Mouse (Mus musculus) hindbrain, embryonic 13.5 days (tissue): ENCODE results near the gene Crip3. TPM values are rescaled to one million over a fixed set of nuclear protein-coding genes. Genes with fewer than 3 reads are reported as not detected.

ENCODE experiments used
- ATAC-seq: fragments of 200-750 bp; cut with Nextera tagmentation; 2 replicates; pipeline ENCODE4 v1.8.0; 2017; ENCODE audit warnings: moderate TSS enrichment; ENCODE audit not compliant: low FRiP score
- H3K27ac ChIP-seq: fragments of 300-500 bp; sonication (generic); 2 replicates; pipeline ENCODE4 v1.5.1; 2015; ENCODE audit warnings: inconsistent platforms, mild to moderate bottlenecking, moderate library complexity
- H3K27me3 ChIP-seq: fragments of 300-500 bp; sonication (generic); 2 replicates; pipeline ENCODE4 v1.6.1; 2015; ENCODE audit warnings: mild to moderate bottlenecking, inconsistent platforms
- H3K36me3 ChIP-seq: fragments of 300-500 bp; sonication (generic); 2 replicates; pipeline ENCODE4 v1.6.1; 2015; ENCODE audit warnings: mild to moderate bottlenecking, inconsistent platforms
- H3K4me1 ChIP-seq: fragments of 300-500 bp; sonication (generic); replicated peaks from 2 replicates; pipeline ENCODE4 v1.6.1; 2015; ENCODE audit warnings: inconsistent platforms
- H3K4me2 ChIP-seq: fragments of 300-500 bp; sonication (generic); 2 replicates; pipeline ENCODE4 v1.6.1; 2015; ENCODE audit warnings: inconsistent platforms, mild to moderate bottlenecking, moderate library complexity
- H3K4me3 ChIP-seq: fragments of 300-500 bp; sonication (generic); 2 replicates; pipeline ENCODE4 v1.5.1; 2015; ENCODE audit warnings: mild to moderate bottlenecking, inconsistent platforms
- H3K9ac ChIP-seq: fragments of 300-500 bp; sonication (generic); 2 replicates; pipeline ENCODE4 v1.6.1; 2015; ENCODE audit warnings: mild to moderate bottlenecking, inconsistent platforms
- H3K9me3 ChIP-seq: fragments of 300-500 bp; sonication (generic); 2 replicates; pipeline ENCODE4 v1.6.1; 2016; ENCODE audit warnings: inconsistent platforms
- WGBS: fragments of 180-500 bp; shearing (Covaris S2); methylation state at CpG from one replicate; pipeline ENCODE4 v1.1.7; 2015; 5-methylcytosine and 5-hydroxymethylcytosine counted together
- polyA plus RNA-seq: library from polyadenylated mRNA; unstranded; fragments of >200 nt; fragmentation: Nextera tagmentation; extraction: Ambion mirVana; gene quantifications from 2 replicates; pipeline ENCODE4 v1.2.1, GENCODE M21; 2015

Crip3 gene
- polyA plus RNA-seq, 1 experiment from 2014 or later: 2.4 TPM

DNA sequence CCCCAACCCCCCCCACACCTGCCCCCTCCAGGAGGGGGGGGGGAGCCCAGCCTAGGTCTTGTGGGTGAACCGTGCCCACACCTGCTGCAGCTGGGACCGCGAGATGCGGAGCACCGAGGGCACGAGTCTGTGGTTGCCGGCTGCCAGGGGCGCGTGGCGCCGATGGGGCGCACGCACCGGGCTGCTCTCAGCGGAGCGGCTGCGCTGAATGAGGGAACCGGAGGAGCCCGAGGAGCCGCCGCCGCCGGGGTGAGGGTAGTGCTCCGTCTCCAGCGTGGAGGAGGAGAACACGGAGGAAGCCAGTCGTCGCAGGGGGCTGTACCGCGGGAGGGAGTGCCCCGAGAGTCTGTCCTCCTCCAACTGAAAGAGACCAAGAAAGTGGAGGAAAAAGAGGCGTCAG, 31.9 kb downstream of the Crip3 start:
- Histone ChIP-seq H3K9ac (peak overlapping the region; percentile 49), H3K4me1 (peaks cover 40% of the 10 kb centered on the region), H3K9me3 (no peaks in the 10 kb centered on the region), H3K36me3 (peaks cover 56% of the 10 kb centered on the region), H3K27me3 (peaks cover 58% of the 10 kb centered on the region), H3K27ac (no peak overlapping the region), H3K4me2 (peak overlapping the region; percentile 29), H3K4me3 (0 out of 2 replicates have a peak overlapping the region, but pooled peaks have one; percentile 9)
- 3% methylated on average over 32 of the region's 32 CpGs for WGBS
- ATAC-seq: no peak

- Histone ChIP-seq H3K27ac (no peak overlapping the region), H3K9me3 (no peaks in the 10 kb centered on the region), H3K27me3 (peaks cover 53% of the 10 kb centered on the region), H3K36me3 (peaks cover 61% of the 10 kb centered on the region), H3K4me3 (no peak overlapping the region), H3K9ac (peak overlapping the region; percentile 49; the same call in 1 of the 2 replicates), H3K4me1 (peaks cover 33% of the 10 kb centered on the region), H3K4me2 (peak overlapping the region; percentile 29)
- no peak for ATAC-seq
- WGBS: 14% methylated on average over 8 of the region's 8 CpGs
These were observed 32.6 kb downstream of the Crip3 start for GRCm38 (mm10) chr17:46461347-46461746.

DNA sequence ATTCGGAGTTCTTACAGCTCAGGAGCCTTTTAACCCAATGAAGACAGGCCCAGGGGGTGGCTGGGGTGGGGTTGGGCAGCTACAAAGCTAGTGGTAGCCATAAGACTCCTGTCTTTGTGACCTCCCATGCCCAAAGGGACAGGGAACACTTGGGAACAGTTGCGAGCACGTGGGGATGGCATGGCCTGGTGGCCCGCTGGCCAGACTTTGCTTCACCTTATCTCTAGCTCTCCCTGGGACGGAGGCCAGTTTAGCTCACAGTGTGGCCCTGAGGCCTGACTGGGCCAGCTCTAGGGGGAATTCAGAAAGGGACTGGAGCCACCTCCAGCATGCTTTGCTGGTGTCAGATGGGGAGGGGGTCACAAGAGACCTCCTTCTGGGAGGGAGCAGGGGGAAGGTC, 33.5 kb downstream of the Crip3 start:
- H3K36me3 ChIP-seq: peaks cover 70% of the 10 kb centered on the region
- no peak overlapping the region for H3K4me2 ChIP-seq
- 85% methylated on average over 5 of the region's 5 CpGs for WGBS
- peaks cover 30% of the 10 kb centered on the region for H3K4me1 ChIP-seq
- H3K4me3 ChIP-seq: no peak overlapping the region
- peaks cover 46% of the 10 kb centered on the region for H3K27me3 ChIP-seq
- H3K9me3 ChIP-seq: no peaks in the 10 kb centered on the region
- ATAC-seq: no peak
- H3K9ac ChIP-seq: no peak overlapping the region
- H3K27ac ChIP-seq: no peak overlapping the region

GRCm38 (mm10) chr17:46467830-46468229, 39.1 kb downstream of the Crip3 start:
- H3K4me3 ChIP-seq: no peak overlapping the region
- 59% methylated on average over 9 of the region's 9 CpGs for WGBS
- ATAC-seq: no peak
- no peaks in the 10 kb centered on the region for H3K9me3 ChIP-seq
- H3K9ac ChIP-seq: no peak overlapping the region
- peaks cover 87% of the 10 kb centered on the region for H3K36me3 ChIP-seq
- no peak overlapping the region for H3K27ac ChIP-seq
- H3K4me2 ChIP-seq: no peak overlapping the region
- H3K4me1 ChIP-seq: peaks cover 15% of the 10 kb centered on the region
- no peaks in the 10 kb centered on the region for H3K27me3 ChIP-seq

DNA sequence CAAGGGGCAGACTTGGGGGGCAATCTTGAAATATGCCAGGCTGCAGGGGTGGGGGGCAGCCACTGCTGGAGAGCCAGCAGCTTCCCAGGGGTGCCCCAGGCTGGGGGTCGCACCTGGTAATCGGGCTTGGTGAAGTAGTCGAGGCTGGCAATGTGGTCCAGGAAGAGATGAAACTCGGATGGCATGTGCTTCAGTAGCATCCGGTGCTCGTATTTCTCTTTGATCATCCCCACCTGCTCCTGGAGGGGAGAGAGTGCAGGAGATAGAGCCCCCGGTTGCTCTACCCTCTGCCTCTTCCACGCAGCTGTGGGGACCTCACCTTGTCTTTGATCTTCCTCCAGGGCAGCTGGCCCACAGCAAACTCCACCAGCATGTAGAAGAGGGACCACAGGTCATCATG, 47.9 kb downstream of the Crip3 start:
- no peak for ATAC-seq
- H3K36me3 ChIP-seq: peaks cover 92% of the 10 kb centered on the region

DNA sequence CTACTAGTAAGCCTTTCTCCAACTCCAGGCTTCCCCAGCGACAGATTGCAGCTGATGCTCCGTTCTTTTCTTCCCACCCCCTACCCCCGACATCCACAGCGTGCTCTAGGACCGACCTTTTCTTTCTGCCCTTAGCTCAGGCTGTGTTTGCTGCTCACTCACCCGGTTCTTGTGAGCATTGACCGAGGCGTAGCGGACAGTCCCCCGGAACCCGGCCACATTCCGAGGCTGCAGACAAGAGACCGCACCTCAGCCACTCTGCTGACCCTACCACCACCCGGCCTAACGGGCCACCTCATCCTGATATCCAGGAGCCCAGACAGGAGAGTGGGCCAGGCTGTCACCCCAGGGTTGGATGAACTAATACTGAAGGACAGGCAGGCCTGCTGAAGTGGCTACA, 48.6 kb downstream of the Crip3 start:
- Histone ChIP-seq H3K4me1 (no peaks in the 10 kb centered on the region), H3K27ac (no peak overlapping the region), H3K4me2 (no peak overlapping the region), H3K36me3 (peaks cover 91% of the 10 kb centered on the region), H3K27me3 (no peaks in the 10 kb centered on the region), H3K9ac (no peak overlapping the region), H3K9me3 (no peaks in the 10 kb centered on the region), H3K4me3 (no peak overlapping the region)
- 82% methylated on average over 15 of the region's 15 CpGs for WGBS
- ATAC-seq: no peak

More for the DNA sequence above, 47.9 kb downstream of the Crip3 start:
- no peaks in the 10 kb centered on the region for H3K27me3 ChIP-seq
- 90% methylated on average over 8 of the region's 8 CpGs for WGBS
- no peak overlapping the region for H3K4me2 ChIP-seq
- H3K27ac ChIP-seq: no peak overlapping the region
- H3K4me3 ChIP-seq: no peak overlapping the region
- H3K9me3 ChIP-seq: no peaks in the 10 kb centered on the region
- H3K4me1 ChIP-seq: no peaks in the 10 kb centered on the region
- H3K9ac ChIP-seq: no peak overlapping the region

Other genes starting within 250 kb of the Crip3 start
- 8.7 and 9.0 TPM in 2 replicates for gene Polh, start 226.3 kb upstream of the Crip3 start, polyA plus RNA-seq
- gene Xpo5, start 226.1 kb upstream of the Crip3 start, polyA plus RNA-seq: 38.2 and 38.9 TPM in 2 replicates
- 82.7 and 85.7 TPM in 2 replicates for gene Polr1c, start 180.9 kb upstream of the Crip3 start, polyA plus RNA-seq
- gene Yipf3, start 180.8 kb upstream of the Crip3 start, polyA plus RNA-seq: 87.5 and 90.8 TPM in 2 replicates
- 7.3 and 9.5 TPM in 2 replicates for gene Lrrc73, start 175.4 kb upstream of the Crip3 start, polyA plus RNA-seq
- 28.6 and 33.8 TPM in 2 replicates for gene Tjap1, start 145.9 kb upstream of the Crip3 start, polyA plus RNA-seq
- 9.5 and 11.1 TPM in 2 replicates for gene Dlk2, start 131.5 kb upstream of the Crip3 start, polyA plus RNA-seq
- gene Abcc10, start 100.6 kb upstream of the Crip3 start, polyA plus RNA-seq: 8.9 and 9.9 TPM in 2 replicates
- 18.0 and 19.1 TPM in 2 replicates for gene Zfp318, start 45.2 kb upstream of the Crip3 start, polyA plus RNA-seq
- gene Slc22a7, start 9.5 kb downstream of the Crip3 start, polyA plus RNA-seq: not detected in 2 replicates
- 4.6 and 4.7 TPM in 2 replicates for gene Ttbk1, start 58.7 kb downstream of the Crip3 start, polyA plus RNA-seq
- 20.4 and 21.8 TPM in 2 replicates for gene Dnph1, start 67.8 kb downstream of the Crip3 start, polyA plus RNA-seq
- gene Cul9, start 117.5 kb downstream of the Crip3 start, polyA plus RNA-seq: 17.1 and 21.6 TPM in 2 replicates
- 4.6 and 4.8 TPM in 2 replicates for gene Srf, start 127.2 kb downstream of the Crip3 start, polyA plus RNA-seq
- gene Ptk7, start 200.6 kb downstream of the Crip3 start, polyA plus RNA-seq: 39.9 and 40.7 TPM in 2 replicates
- gene Klc4, start 217.1 kb downstream of the Crip3 start, polyA plus RNA-seq: 45.1 and 45.9 TPM in 2 replicates
- 73.5 and 75.6 TPM in 2 replicates for gene Mrpl2, start 217.3 kb downstream of the Crip3 start, polyA plus RNA-seq
- gene Cul7, start 221.4 kb downstream of the Crip3 start, polyA plus RNA-seq: 40.0 and 41.2 TPM in 2 replicates
- gene Rrp36, start 245.4 kb downstream of the Crip3 start, polyA plus RNA-seq: 52.3 and 56.2 TPM in 2 replicates
- gene Mea1, start 249.9 kb downstream of the Crip3 start, polyA plus RNA-seq: 257 and 261 TPM in 2 replicates